7 mouse cellular contexts compared by ENCODE assay signal in genomic region chr9:114583812-114584182, GRCm38 (mm10). TPM values are rescaled to one million over a fixed set of nuclear protein-coding genes. Genes with fewer than 3 reads are reported as not detected.
DNase-seq lines count a peak whose midpoint lies in the region; ATAC-seq and TF ChIP-seq lines count a peak whose summit lies in the region.

No protein-coding gene starts in this region.

- H3K9me3 ChIP-seq in intestine, embryonic 16.5 days (ENCODE audit: control insufficient read depth, low read length) = no peaks in the 10 kb centered on the region
- H3K9me3 ChIP-seq in limb, embryonic 12.5 days = no peaks in the 10 kb centered on the region
- H3K9me3 ChIP-seq in midbrain, embryonic 12.5 days = no peaks in the 10 kb centered on the region

- DNase-seq in adrenal gland, postnatal 10 days = peak; percentile 86
- peak; percentile 60 to 74 for DNase-seq in gastrocnemius, postnatal 4 days (ENCODE audit: low spot score in 2 of 2)
- DNase-seq in spleen, adult 2 months (ENCODE audit: low read depth in 1 of 2, low spot score in 2 of 2) = peak in 1 of 2 experiments; percentile 19

- TF ChIP-seq CTCF in cortical plate, adult 2 months (IDR thresholded peaks at IDR 0.05; ENCODE audit: extremely low read depth, insufficient read depth, low read length) = peak; percentile 63
- TF ChIP-seq CTCF in spleen, adult 2 months (IDR thresholded peaks at IDR 0.05; ENCODE audit: extremely low read depth, insufficient read depth, insufficient read length, insufficient replicate concordance) = peak; percentile 92

- H3K27me3 ChIP-seq in intestine, embryonic 16.5 days (replicated peaks; ENCODE audit: control insufficient read depth, insufficient read depth, low read length) = no peaks in the 10 kb centered on the region
- H3K27me3 ChIP-seq in limb, embryonic 12.5 days = no peaks in the 10 kb centered on the region
- peaks cover 19% of the 10 kb centered on the region for H3K27me3 ChIP-seq in midbrain, embryonic 12.5 days
- H3K27me3 ChIP-seq in spleen, adult 2 months (ENCODE audit: control insufficient read depth, insufficient read depth, low read length) = no peaks in the 10 kb centered on the region

- H3K4me1 ChIP-seq in cortical plate, adult 2 months (ENCODE audit: control insufficient read depth, insufficient read depth, low read length) = no peaks in the 10 kb centered on the region
- peaks cover 9% of the 10 kb centered on the region for H3K4me1 ChIP-seq in intestine, embryonic 16.5 days (ENCODE audit: control insufficient read depth, insufficient read depth, low read length)
- H3K4me1 ChIP-seq in limb, embryonic 12.5 days (replicated peaks) = peaks cover 17% of the 10 kb centered on the region
- peaks cover 12% of the 10 kb centered on the region for H3K4me1 ChIP-seq in midbrain, embryonic 12.5 days
- no peaks in the 10 kb centered on the region for H3K4me1 ChIP-seq in spleen, adult 2 months (ENCODE audit: control insufficient read depth, insufficient read depth, insufficient read length)

- no peak for TF ChIP-seq POLR2A in cortical plate, adult 2 months (IDR thresholded peaks at IDR 0.05; ENCODE audit: extremely low read depth, insufficient read depth, low read length)
- TF ChIP-seq POLR2A in spleen, adult 2 months (IDR thresholded peaks at IDR 0.05; ENCODE audit: low read depth, low read length) = no peak

- peak; percentile 60 for ATAC-seq in intestine, embryonic 16.5 days
- ATAC-seq in limb, embryonic 12.5 days (ENCODE audit: insufficient number of reproducible peaks, insufficient read depth, low FRiP score, low TSS enrichment, low read depth) = no peak
- ATAC-seq in midbrain, embryonic 12.5 days (ENCODE audit: low FRiP score, low read depth) = peak; percentile 78

- peak overlapping the region; percentile 73 for H3K9ac ChIP-seq in intestine, embryonic 16.5 days (ENCODE audit: low read depth, low read length)
- H3K9ac ChIP-seq in limb, embryonic 12.5 days (replicated peaks) = peak overlapping the region; percentile 50
- H3K9ac ChIP-seq in midbrain, embryonic 12.5 days (replicated peaks) = no peak overlapping the region

- WGBS in intestine, embryonic 16.5 days = under 1% methylated on average over 23 of the region's 23 CpGs
- 1% methylated on average over 23 of the region's 23 CpGs for WGBS in limb, embryonic 12.5 days
- 1% methylated on average over 23 of the region's 23 CpGs for WGBS in midbrain, embryonic 12.5 days
- 2% methylated on average over 23 of the region's 23 CpGs for WGBS in spleen, adult 2 months

- H3K27ac ChIP-seq in cortical plate, adult 2 months (ENCODE audit: insufficient read depth, low read length) = no peak overlapping the region
- peak overlapping the region; percentile 57 for H3K27ac ChIP-seq in intestine, embryonic 16.5 days (ENCODE audit: low read length)
- H3K27ac ChIP-seq in limb, embryonic 12.5 days = peak overlapping the region; percentile 72
- peak overlapping the region; percentile 73 for H3K27ac ChIP-seq in midbrain, embryonic 12.5 days (replicated peaks)
- no peak overlapping the region for H3K27ac ChIP-seq in spleen, adult 2 months (ENCODE audit: insufficient read depth, low read length)

- peaks cover 3% of the 10 kb centered on the region; the same call in 1 of the 2 replicates for H3K36me3 ChIP-seq in intestine, embryonic 16.5 days (ENCODE audit: control insufficient read depth, insufficient read depth, low read length)
- H3K36me3 ChIP-seq in limb, embryonic 12.5 days = peaks cover 31% of the 10 kb centered on the region
- H3K36me3 ChIP-seq in midbrain, embryonic 12.5 days = peaks cover 28% of the 10 kb centered on the region
- peaks cover 1% of the 10 kb centered on the region; the same call in 1 of the 2 replicates for H3K36me3 ChIP-seq in spleen, adult 2 months (ENCODE audit: control insufficient read depth, insufficient read depth, low read length)

- peak overlapping the region; percentile 80 for H3K4me2 ChIP-seq in intestine, embryonic 16.5 days (ENCODE audit: low read depth, low read length)
- peak overlapping the region; percentile 77 for H3K4me2 ChIP-seq in limb, embryonic 12.5 days
- peak overlapping the region; percentile 54 for H3K4me2 ChIP-seq in midbrain, embryonic 12.5 days (replicated peaks)

- no peak overlapping the region for H3K4me3 ChIP-seq in cortical plate, adult 2 months (ENCODE audit: insufficient read depth, low read length)
- peak overlapping the region; percentile 52 for H3K4me3 ChIP-seq in intestine, embryonic 16.5 days (ENCODE audit: low read length)
- peak overlapping the region; percentile 42 for H3K4me3 ChIP-seq in limb, embryonic 12.5 days (replicated peaks)
- peak overlapping the region; percentile 26 for H3K4me3 ChIP-seq in midbrain, embryonic 12.5 days
- peak overlapping the region; percentile 48; the same call in 1 of the 2 replicates for H3K4me3 ChIP-seq in spleen, adult 2 months (ENCODE audit: extremely low read depth, insufficient read depth, insufficient read length)

RNA-seq across cellular contexts. Expression of gene Trim71, which starts 19.6 kb away (rescaled TPM):
- total RNA-seq in adrenal gland, postnatal 10 days (2021) = under 1 TPM in 1 of 2 experiments, not detected in 1; 0.09 TPM
- 0.25 and 0.27 TPM in 2 replicates for polyA plus RNA-seq in cortical plate, adult 2 months (2012; rRNA removed)
- total RNA-seq in gastrocnemius, postnatal 4 days (2021) = under 1 TPM; 0.05 to 0.07 TPM
- 3.8 and 4.0 TPM in 2 replicates for polyA plus RNA-seq in intestine, embryonic 16.5 days (2015; fragmentation: Nextera tagmentation; extraction: Ambion mirVana)
- polyA plus RNA-seq in limb, embryonic 12.5 days (2016; fragmentation: Nextera tagmentation; extraction: Ambion mirVana) = 1.6 and 2.3 TPM in 2 replicates
- polyA plus RNA-seq in midbrain, embryonic 12.5 days (2016; fragmentation: Nextera tagmentation; extraction: Ambion mirVana) = 0.61 and 0.80 TPM in 2 replicates
- polyA plus RNA-seq in spleen, adult 2 months (2012; rRNA removed) = 0.05 and 0.06 TPM in 2 replicates

RNA-seq across cellular contexts. Expression of gene Cnot10, which starts 56.2 kb away (rescaled TPM):
- 10 to 100 TPM; 36.0 to 39.9 TPM for total RNA-seq in adrenal gland, postnatal 10 days (2021)
- 82.6 and 83.9 TPM in 2 replicates for polyA plus RNA-seq in cortical plate, adult 2 months (2012; rRNA removed)
- 10 to 100 TPM; 31.3 to 37.0 TPM for total RNA-seq in gastrocnemius, postnatal 4 days (2021)
- polyA plus RNA-seq in intestine, embryonic 16.5 days (2015; fragmentation: Nextera tagmentation; extraction: Ambion mirVana) = 49.3 and 50.0 TPM in 2 replicates
- polyA plus RNA-seq in limb, embryonic 12.5 days (2016; fragmentation: Nextera tagmentation; extraction: Ambion mirVana) = 81.9 and 82.2 TPM in 2 replicates
- polyA plus RNA-seq in midbrain, embryonic 12.5 days (2016; fragmentation: Nextera tagmentation; extraction: Ambion mirVana) = 66.8 and 71.1 TPM in 2 replicates
- polyA plus RNA-seq in spleen, adult 2 months (2012; rRNA removed) = 18.7 and 18.8 TPM in 2 replicates

Comparison
In these comparisons a context has a peak if more than half of its experiments do, and no peak if none do; other contexts are left out.
1. H3K27ac ChIP-seq: peak in intestine, embryonic 16.5 days (single experiment), limb, embryonic 12.5 days (single experiment) and midbrain, embryonic 12.5 days (single experiment); none in cortical plate, adult 2 months (single experiment) and spleen, adult 2 months (single experiment).
2. Peak in every context shown above with its lines, with median percentiles within 50 percentile points of each other: H3K4me2 ChIP-seq.